Mouse (Mus musculus): Measurements from ENCODE around the gene Iqcf5. TPM values are rescaled to one million over a fixed set of nuclear protein-coding genes. Genes with fewer than 3 reads are reported as not detected.

Gene Iqcf5
- polyA plus RNA-seq, 1 experiment from 2014 or later: not detected

- Histone ChIP-seq H3K27me3 (no peaks in the 10 kb centered on the region), H3K4me3 (no peak overlapping the region), H3K27ac (no peak overlapping the region), H3K4me1 (peaks cover 53% of the 10 kb centered on the region), H3K4me2 (no peak overlapping the region), H3K36me3 (no peaks in the 10 kb centered on the region), H3K9me3 (no peaks in the 10 kb centered on the region), H3K9ac (no peak overlapping the region)
- 86% methylated on average over 16 of the region's 16 CpGs for WGBS
- ATAC-seq (ENCODE audit: insufficient number of reproducible peaks, insufficient read depth, low FRiP score, low TSS enrichment, low read depth): no peak
Measured at GRCm38 (mm10) chr9:106473081-106473752, 41.2 kb upstream of the Iqcf5 start.

- Histone ChIP-seq H3K9me3 (no peaks in the 10 kb centered on the region), H3K36me3 (no peaks in the 10 kb centered on the region), H3K4me3 (no peak overlapping the region), H3K27me3 (no peaks in the 10 kb centered on the region), H3K9ac (0 out of 2 replicates have a peak overlapping the region, but pooled peaks have one; percentile 61), H3K4me1 (peaks cover 57% of the 10 kb centered on the region), H3K4me2 (no peak overlapping the region), H3K27ac (no peak overlapping the region)
- no peak for ATAC-seq (ENCODE audit: insufficient number of reproducible peaks, insufficient read depth, low FRiP score, low TSS enrichment, low read depth)
- WGBS: 70% methylated on average over 5 of the region's 5 CpGs
Measured at GRCm38 (mm10) chr9:106473753-106474105, 40.6 kb upstream of the Iqcf5 start.

GRCm38 (mm10) chr9:106474456-106474855 lies 39.9 kb upstream of the Iqcf5 start:
- H3K4me2 ChIP-seq: peak overlapping the region; percentile 33
- no peak overlapping the region for H3K27ac ChIP-seq
- H3K4me3 ChIP-seq: no peak overlapping the region
- no peak for ATAC-seq (ENCODE audit: insufficient number of reproducible peaks, insufficient read depth, low FRiP score, low TSS enrichment, low read depth)
- H3K36me3 ChIP-seq: peaks cover 2% of the 10 kb centered on the region; the same call in 1 of the 2 replicates
- peak overlapping the region; percentile 61 for H3K9ac ChIP-seq
- H3K27me3 ChIP-seq: no peaks in the 10 kb centered on the region
- H3K4me1 ChIP-seq: peaks cover 58% of the 10 kb centered on the region
- H3K9me3 ChIP-seq: no peaks in the 10 kb centered on the region
- WGBS: 6% methylated on average over 6 of the region's 6 CpGs

GRCm38 (mm10) chr9:106475046-106475445 lies 39.3 kb upstream of the Iqcf5 start:
- no peak for ATAC-seq (ENCODE audit: insufficient number of reproducible peaks, insufficient read depth, low FRiP score, low TSS enrichment, low read depth)
- 63% methylated on average over 7 of the region's 7 CpGs for WGBS
- no peaks in the 10 kb centered on the region for H3K27me3 ChIP-seq
- peak overlapping the region; percentile 61 for H3K9ac ChIP-seq
- H3K36me3 ChIP-seq: peaks cover 6% of the 10 kb centered on the region
- no peak overlapping the region for H3K27ac ChIP-seq
- peak overlapping the region; percentile 33 for H3K4me2 ChIP-seq
- peaks cover 58% of the 10 kb centered on the region for H3K4me1 ChIP-seq
- no peak overlapping the region for H3K4me3 ChIP-seq
- no peaks in the 10 kb centered on the region for H3K9me3 ChIP-seq

- no peaks in the 10 kb centered on the region for H3K9me3 ChIP-seq
- peak within 1 kb of the TSS; percentile 85 for H3K27ac ChIP-seq
- H3K4me3 ChIP-seq: peak within 1 kb of the TSS; percentile 77
- 86% methylated on average over 10 of the region's 10 CpGs for WGBS
- no peaks in the 10 kb centered on the region for H3K27me3 ChIP-seq
- peaks cover 12% of the 10 kb centered on the region for H3K36me3 ChIP-seq
- peak within 1 kb of the TSS; percentile 61 for H3K9ac ChIP-seq
- no peak for ATAC-seq (ENCODE audit: insufficient number of reproducible peaks, insufficient read depth, low FRiP score, low TSS enrichment, low read depth)
- H3K4me2 ChIP-seq: peak within 1 kb of the TSS; percentile 95
- H3K4me1 ChIP-seq: peaks cover 58% of the 10 kb centered on the region
Measured at GRCm38 (mm10) chr9:106475663-106476001, 38.7 kb upstream of the Iqcf5 start, which contains the start of gene Rrp9. Gene Rrp9, plus strand, starts transcription at chr9:106475963.

GRCm38 (mm10) chr9:106476002-106476923 lies 38.1 kb upstream of the Iqcf5 start:
- no peaks in the 10 kb centered on the region for H3K27me3 ChIP-seq

GRCm38 (mm10) chr9:106476924-106477484 lies 37.4 kb upstream of the Iqcf5 start, which contains the start of gene Parp3:
Gene Parp3, minus strand, starts transcription at chr9:106476949.
- no peaks in the 10 kb centered on the region for H3K9me3 ChIP-seq
- H3K36me3 ChIP-seq: peaks cover 24% of the 10 kb centered on the region
- peak within 1 kb of the TSS; percentile 85 for H3K27ac ChIP-seq
- peak within 1 kb of the TSS; percentile 81 for H3K9ac ChIP-seq
- H3K27me3 ChIP-seq: no peaks in the 10 kb centered on the region
- peak; percentile 97 for ATAC-seq (ENCODE audit: insufficient number of reproducible peaks, insufficient read depth, low FRiP score, low TSS enrichment, low read depth)
- peak within 1 kb of the TSS; percentile 95 for H3K4me2 ChIP-seq
- H3K4me1 ChIP-seq: peaks cover 50% of the 10 kb centered on the region
- peak within 1 kb of the TSS; percentile 77 for H3K4me3 ChIP-seq
- 0% methylated on average over 41 of the region's 41 CpGs for WGBS

More at GRCm38 (mm10) chr9:106476002-106476923, 38.1 kb upstream of the Iqcf5 start:
- Histone ChIP-seq H3K4me3 (peak overlapping the region; percentile 77), H3K27ac (peak overlapping the region; percentile 85), H3K9ac (peak overlapping the region; percentile 61), H3K4me1 (peaks cover 58% of the 10 kb centered on the region), H3K9me3 (no peaks in the 10 kb centered on the region), H3K4me2 (peak overlapping the region; percentile 95), H3K36me3 (peaks cover 18% of the 10 kb centered on the region)
- WGBS: 21% methylated on average over 16 of the region's 16 CpGs
- peak; percentile 23; the same call in 1 of the 2 replicates for ATAC-seq (ENCODE audit: insufficient number of reproducible peaks, insufficient read depth, low FRiP score, low TSS enrichment, low read depth)

GRCm38 (mm10) chr9:106477649-106478048 lies 36.7 kb upstream of the Iqcf5 start:
- WGBS: 4% methylated on average over 16 of the region's 16 CpGs
- ATAC-seq (ENCODE audit: insufficient number of reproducible peaks, insufficient read depth, low FRiP score, low TSS enrichment, low read depth): no peak
- no peaks in the 10 kb centered on the region for H3K9me3 ChIP-seq
- H3K36me3 ChIP-seq: peaks cover 26% of the 10 kb centered on the region
- peak overlapping the region; percentile 81 for H3K9ac ChIP-seq
- no peak overlapping the region for H3K27ac ChIP-seq
- peaks cover 46% of the 10 kb centered on the region for H3K4me1 ChIP-seq
- no peaks in the 10 kb centered on the region for H3K27me3 ChIP-seq
- H3K4me2 ChIP-seq: peak overlapping the region; percentile 95
- peak overlapping the region; percentile 77 for H3K4me3 ChIP-seq

- Histone ChIP-seq H3K4me3 (peak overlapping the region; percentile 77), H3K27me3 (no peaks in the 10 kb centered on the region), H3K4me1 (peaks cover 46% of the 10 kb centered on the region), H3K27ac (no peak overlapping the region), H3K9ac (peak overlapping the region; percentile 81), H3K4me2 (peak overlapping the region; percentile 95), H3K9me3 (no peaks in the 10 kb centered on the region), H3K36me3 (peaks cover 31% of the 10 kb centered on the region)
- 75% methylated on average over 9 of the region's 9 CpGs for WGBS
- ATAC-seq (ENCODE audit: insufficient number of reproducible peaks, insufficient read depth, low FRiP score, low TSS enrichment, low read depth): no peak
Measured at GRCm38 (mm10) chr9:106478101-106478500, 36.3 kb upstream of the Iqcf5 start.

GRCm38 (mm10) chr9:106480541-106480940 lies 33.8 kb upstream of the Iqcf5 start:
- Histone ChIP-seq H3K4me2 (no peak overlapping the region), H3K4me1 (peaks cover 23% of the 10 kb centered on the region), H3K9me3 (no peaks in the 10 kb centered on the region), H3K9ac (no peak overlapping the region), H3K36me3 (peaks cover 55% of the 10 kb centered on the region), H3K4me3 (no peak overlapping the region), H3K27me3 (no peaks in the 10 kb centered on the region), H3K27ac (no peak overlapping the region)
- no peak for ATAC-seq (ENCODE audit: insufficient number of reproducible peaks, insufficient read depth, low FRiP score, low TSS enrichment, low read depth)
- 86% methylated on average over 7 of the region's 7 CpGs for WGBS

- ATAC-seq (ENCODE audit: insufficient number of reproducible peaks, insufficient read depth, low FRiP score, low TSS enrichment, low read depth): no peak
- Histone ChIP-seq H3K4me1 (peaks cover 18% of the 10 kb centered on the region), H3K27ac (no peak overlapping the region), H3K4me3 (no peak overlapping the region), H3K36me3 (peaks cover 60% of the 10 kb centered on the region), H3K4me2 (no peak overlapping the region), H3K9ac (no peak overlapping the region), H3K9me3 (no peaks in the 10 kb centered on the region), H3K27me3 (no peaks in the 10 kb centered on the region)
- 93% methylated on average over 15 of the region's 15 CpGs for WGBS
Measured at GRCm38 (mm10) chr9:106481075-106481474, 33.3 kb upstream of the Iqcf5 start.
